Mouse (Mus musculus): ENCODE results near the gene Oat.

Gene Oat

GRCm38 (mm10) chr7:132576116-132576650 is at the start of gene Oat:
Gene Oat, minus strand, starts transcription at chr7:132576398.
- in situ Hi-C loops (cut with MboI; ENCODE audit: low pct_unique_long_range_greater_than_20kb in 1 of 2, low sequenced_read_pairs in 2 of 2, unreplicated experiment in 1 of 2), result no loop called here

- in situ Hi-C loops (cut with MboI; ENCODE audit: low pct_unique_long_range_greater_than_20kb in 1 of 2, low sequenced_read_pairs in 2 of 2, unreplicated experiment in 1 of 2), result no loop called here
Measured at GRCm38 (mm10) chr7:132624161-132624560, 48.0 kb upstream of the Oat start.

- in situ Hi-C loops (cut with MboI; ENCODE audit: low pct_unique_long_range_greater_than_20kb in 1 of 2, low sequenced_read_pairs in 2 of 2, unreplicated experiment in 1 of 2), result no loop called here
Measured at GRCm38 (mm10) chr7:132619975-132620918, 44.0 kb upstream of the Oat start.

- in situ Hi-C loops (cut with MboI; ENCODE audit: low pct_unique_long_range_greater_than_20kb in 1 of 2, low sequenced_read_pairs in 2 of 2, unreplicated experiment in 1 of 2), result no loop called here
Measured at GRCm38 (mm10) chr7:132619549-132619948, 43.4 kb upstream of the Oat start.

- in situ Hi-C loops (cut with MboI; ENCODE audit: low pct_unique_long_range_greater_than_20kb in 1 of 2, low sequenced_read_pairs in 2 of 2, unreplicated experiment in 1 of 2), result no loop called here
Measured at GRCm38 (mm10) chr7:132617021-132617564, 40.9 kb upstream of the Oat start.

GRCm38 (mm10) chr7:132616391-132616790 is 40.2 kb upstream of the Oat start:
- in situ Hi-C loops (cut with MboI; ENCODE audit: low pct_unique_long_range_greater_than_20kb in 1 of 2, low sequenced_read_pairs in 2 of 2, unreplicated experiment in 1 of 2), result no loop called here

- in situ Hi-C loops (cut with MboI; ENCODE audit: low pct_unique_long_range_greater_than_20kb in 1 of 2, low sequenced_read_pairs in 2 of 2, unreplicated experiment in 1 of 2), result no loop called here
Measured at GRCm38 (mm10) chr7:132615346-132615745, 39.1 kb upstream of the Oat start.

- in situ Hi-C loops (cut with MboI; ENCODE audit: low pct_unique_long_range_greater_than_20kb in 1 of 2, low sequenced_read_pairs in 2 of 2, unreplicated experiment in 1 of 2), result no loop called here
Measured at GRCm38 (mm10) chr7:132611530-132611929, 35.3 kb upstream of the Oat start.

GRCm38 (mm10) chr7:132610468-132611318 is 34.5 kb upstream of the Oat start, which contains the start of gene Lhpp:
Gene Lhpp, plus strand, starts transcription at chr7:132610638.
- in situ Hi-C loops (cut with MboI; ENCODE audit: low pct_unique_long_range_greater_than_20kb in 1 of 2, low sequenced_read_pairs in 2 of 2, unreplicated experiment in 1 of 2), result no loop called here

GRCm38 (mm10) chr7:132608316-132609020 is 32.3 kb upstream of the Oat start:
- in situ Hi-C loops (cut with MboI; ENCODE audit: low pct_unique_long_range_greater_than_20kb in 1 of 2, low sequenced_read_pairs in 2 of 2, unreplicated experiment in 1 of 2), result loop anchor here in 1 of 2 experiments (10.0 kb wide), 1 partner anchor 1054 kb away; no protein-coding TSS in a partner anchor

- in situ Hi-C loops (cut with MboI; ENCODE audit: low pct_unique_long_range_greater_than_20kb in 1 of 2, low sequenced_read_pairs in 2 of 2, unreplicated experiment in 1 of 2), result loop anchor here in 1 of 2 experiments (10.0 kb wide), 1 partner anchor 1051 kb away; no protein-coding TSS in a partner anchor
Measured at GRCm38 (mm10) chr7:132605689-132606088, 29.5 kb upstream of the Oat start.

GRCm38 (mm10) chr7:132604720-132605119 is 28.5 kb upstream of the Oat start:
- in situ Hi-C loops (cut with MboI; ENCODE audit: low pct_unique_long_range_greater_than_20kb in 1 of 2, low sequenced_read_pairs in 2 of 2, unreplicated experiment in 1 of 2), result loop anchor here in 1 of 2 experiments (10.0 kb wide), 1 partner anchor 1050 kb away; no protein-coding TSS in a partner anchor

GRCm38 (mm10) chr7:132600926-132601325 is 24.7 kb upstream of the Oat start:
- in situ Hi-C loops (cut with MboI; ENCODE audit: low pct_unique_long_range_greater_than_20kb in 1 of 2, low sequenced_read_pairs in 2 of 2, unreplicated experiment in 1 of 2), result loop anchor here in 1 of 2 experiments (10.0 kb wide), 1 partner anchor 1046 kb away; no protein-coding TSS in a partner anchor

- in situ Hi-C loops (cut with MboI; ENCODE audit: low pct_unique_long_range_greater_than_20kb in 1 of 2, low sequenced_read_pairs in 2 of 2, unreplicated experiment in 1 of 2), result loop anchor here in 1 of 2 experiments (10.0 kb wide), 1 partner anchor 1045 kb away; no protein-coding TSS in a partner anchor
Measured at GRCm38 (mm10) chr7:132600026-132600425, 23.8 kb upstream of the Oat start.

GRCm38 (mm10) chr7:132599071-132599975 is 23.1 kb upstream of the Oat start, which contains the start of gene Nkx1-2:
Gene Nkx1-2, minus strand, starts transcription at chr7:132599637.
- in situ Hi-C loops (cut with MboI; ENCODE audit: low pct_unique_long_range_greater_than_20kb in 1 of 2, low sequenced_read_pairs in 2 of 2, unreplicated experiment in 1 of 2), result no loop called here

- in situ Hi-C loops (cut with MboI; ENCODE audit: low pct_unique_long_range_greater_than_20kb in 1 of 2, low sequenced_read_pairs in 2 of 2, unreplicated experiment in 1 of 2), result no loop called here
Measured at GRCm38 (mm10) chr7:132597251-132598041, 21.2 kb upstream of the Oat start.
